Mouse (Mus musculus) retina, postnatal 1 day (tissue): Measurements from ENCODE around the gene Dnlz.

ENCODE experiments used
- DNase-seq: peaks from one replicate; pipeline ENCODE4 v3.0.0-alpha.2; 2012

Gene Dnlz

DNA sequence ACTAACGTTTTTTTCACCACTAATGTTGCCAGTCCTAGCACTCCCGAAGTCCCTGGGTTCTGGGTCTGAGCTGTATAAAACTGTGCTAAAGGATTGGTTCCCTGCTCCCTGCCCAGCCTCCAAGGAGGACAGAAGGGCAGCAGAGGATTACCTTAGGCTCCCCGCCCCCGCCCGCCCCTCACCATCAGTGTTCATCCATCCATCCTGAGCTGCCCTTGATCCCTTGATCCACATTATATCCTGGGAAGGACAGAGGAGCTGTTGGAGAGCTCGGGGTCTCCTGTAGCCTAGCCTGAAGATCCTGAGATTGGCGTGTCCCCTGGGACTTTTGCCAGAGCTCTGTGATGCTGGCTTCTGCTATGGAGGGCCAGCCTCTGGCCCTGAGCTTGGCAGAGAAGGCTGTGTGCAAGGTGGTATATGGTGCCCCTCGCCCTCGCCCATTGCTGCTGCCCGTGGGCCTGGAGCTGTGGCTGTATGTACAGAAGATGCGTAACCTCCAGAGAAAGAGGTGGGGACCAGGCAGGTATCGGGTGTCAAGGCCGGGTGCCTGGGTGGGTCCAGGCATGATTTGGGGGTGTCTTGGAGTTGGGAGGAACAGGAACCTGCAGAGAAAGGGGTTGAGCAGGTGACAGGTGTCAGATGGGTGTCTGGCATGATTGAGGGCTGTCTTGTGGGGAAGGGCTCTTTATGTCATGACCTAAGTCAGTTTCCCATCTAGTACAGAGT, 32.2 kb downstream of the Dnlz start:
- DNase-seq: peak; percentile 69

DNA sequence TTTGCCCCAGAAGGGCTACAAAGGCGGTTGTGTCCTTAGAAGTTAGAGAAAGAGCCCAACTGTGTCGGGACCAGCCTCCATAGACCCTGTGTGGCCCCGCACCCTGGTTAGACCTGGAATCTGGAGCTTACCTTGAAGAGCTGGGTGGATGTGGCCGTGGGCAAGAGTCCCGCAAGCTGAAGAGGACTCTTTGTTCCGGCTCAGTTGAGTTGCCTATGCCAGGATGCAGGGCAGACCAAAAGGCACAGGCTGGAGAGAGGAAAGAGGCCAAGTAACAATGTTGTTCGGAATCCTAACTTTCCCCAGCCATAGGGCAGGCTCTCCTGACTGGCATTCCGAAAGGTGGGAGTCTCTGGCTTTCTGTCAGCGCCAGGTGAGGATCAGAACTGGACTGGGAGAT, 32.8 kb downstream of the Dnlz start:
- DNase-seq: no peak

- no peak for DNase-seq
Observed at GRCm38 (mm10) chr2:26317991-26318672, 33.8 kb downstream of the Dnlz start.

DNA sequence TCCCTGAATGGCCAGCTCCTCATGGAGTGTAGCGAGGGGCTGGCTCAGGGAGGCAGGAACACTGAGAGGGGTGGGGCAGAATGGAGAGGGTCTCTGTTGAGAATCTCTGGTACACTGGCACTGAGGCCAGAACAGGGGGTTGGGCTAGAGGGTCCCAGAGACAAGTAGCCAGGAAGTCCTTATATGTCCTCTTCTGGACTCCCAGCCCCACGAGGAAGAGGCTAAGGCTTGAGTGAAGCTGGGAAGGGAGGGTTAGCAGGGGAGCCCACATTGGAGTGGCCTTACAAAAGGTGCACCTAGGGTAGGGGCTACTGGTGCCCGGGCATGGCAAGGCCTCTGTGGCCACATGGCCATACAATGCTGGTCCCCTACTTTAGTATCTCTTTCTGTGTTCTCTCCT, 34.5 kb downstream of the Dnlz start:
- DNase-seq: no peak

- peak; percentile 43 for DNase-seq
Observed at GRCm38 (mm10) chr2:26316576-26317246, 35.2 kb downstream of the Dnlz start.

DNA sequence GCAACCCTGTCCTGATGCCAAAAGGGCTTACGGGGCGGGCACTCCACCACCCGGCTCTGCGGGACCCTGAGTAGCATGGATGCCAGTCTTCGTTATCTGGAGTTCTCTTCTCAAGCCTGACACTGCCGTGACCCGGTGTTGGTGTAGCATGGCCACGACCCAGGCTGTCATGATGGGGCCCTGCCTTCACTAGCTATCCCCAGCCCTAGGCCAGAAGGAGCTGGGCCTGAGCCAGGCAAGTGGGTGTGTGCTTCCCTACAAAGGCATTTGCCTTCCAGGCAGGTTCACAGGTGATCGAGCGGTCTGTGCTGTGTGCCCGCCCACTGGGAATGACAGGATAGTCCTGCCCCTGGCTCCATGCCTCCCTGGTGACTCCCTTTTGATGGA, 36.0 kb downstream of the Dnlz start:
- DNase-seq: peak; percentile 55

- peak; percentile 92 for DNase-seq
Observed at GRCm38 (mm10) chr2:26315072-26315924, 36.6 kb downstream of the Dnlz start, which contains the start of gene Gpsm1. Gene Gpsm1 (plus strand): TSS chr2:26315515.

DNA sequence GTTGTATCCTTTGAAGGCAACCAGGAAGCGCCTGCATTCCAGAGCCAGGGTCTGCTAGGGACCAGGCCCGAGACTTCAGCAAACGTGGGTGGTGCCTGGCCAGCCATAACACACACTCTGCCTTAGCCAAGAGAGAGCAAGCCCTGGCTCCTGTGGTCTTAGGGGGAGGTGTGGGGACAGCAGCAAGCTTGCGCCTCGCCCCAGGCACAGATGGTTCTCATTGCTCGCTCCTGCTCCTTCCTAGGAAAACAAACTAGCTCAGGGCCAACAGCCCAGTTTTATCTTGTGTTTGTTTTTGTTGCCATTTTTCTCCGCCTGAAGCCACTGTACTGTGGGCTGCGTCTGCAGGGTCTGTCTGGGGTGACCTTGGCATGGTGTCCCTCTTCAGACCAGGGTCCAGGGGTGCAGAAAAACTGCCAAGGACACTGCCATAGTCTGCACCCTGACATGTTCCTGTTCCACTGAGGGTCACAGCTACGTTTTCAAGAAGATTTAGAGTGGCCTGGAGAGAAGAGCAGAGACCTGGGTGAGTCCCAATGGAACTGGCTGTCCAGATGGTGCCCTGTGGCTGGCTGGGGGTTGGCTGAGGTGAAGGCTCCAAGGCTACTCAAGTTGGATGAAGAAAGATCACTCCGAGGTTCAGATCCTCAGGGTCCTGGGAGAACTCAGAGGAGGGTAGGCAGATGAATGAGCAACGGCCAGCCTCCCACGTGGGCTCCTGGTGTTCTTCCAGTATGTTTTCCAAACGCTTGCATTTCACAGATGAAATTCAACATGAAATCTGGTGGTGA, 37.4 kb downstream of the Dnlz start:
- no peak for DNase-seq

DNA sequence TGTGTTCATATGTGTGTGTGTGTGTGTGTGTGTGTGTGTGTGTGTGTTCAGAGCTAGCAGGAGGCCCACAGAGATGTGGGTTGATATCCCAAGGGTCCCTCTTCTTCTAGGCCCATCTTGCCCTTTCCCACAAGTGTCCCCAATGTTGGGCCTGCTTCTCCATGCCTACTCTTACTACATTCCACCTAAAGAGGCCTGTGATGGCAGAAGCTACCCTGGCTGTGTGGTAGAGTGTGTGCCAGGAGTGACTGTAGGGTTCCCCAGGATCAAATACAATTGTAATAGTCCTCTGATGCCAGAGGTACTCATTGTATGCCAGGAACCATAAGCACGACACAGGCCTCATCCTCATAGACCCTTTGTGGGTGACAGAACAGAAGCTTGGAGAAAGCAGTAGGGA, 38.5 kb downstream of the Dnlz start:
- no peak for DNase-seq

DNA sequence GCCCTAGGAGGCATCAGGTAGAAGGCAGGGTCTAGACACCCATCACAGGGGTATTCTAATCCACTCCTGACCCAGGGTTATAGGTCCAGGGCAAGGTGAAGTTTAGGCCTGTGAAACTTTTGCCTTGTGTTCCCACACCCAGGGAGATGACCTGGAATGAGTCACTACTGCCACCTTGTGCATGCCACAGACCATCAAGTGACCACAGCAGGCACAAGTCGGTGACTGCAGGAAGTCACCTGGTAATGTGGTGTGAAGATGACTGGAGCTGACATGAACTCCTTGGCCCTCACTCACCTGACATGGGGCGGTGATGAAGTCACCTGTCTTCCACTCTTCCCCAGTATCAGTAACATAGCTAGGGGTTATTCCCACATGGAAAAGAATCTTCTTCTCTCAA, 39.1 kb downstream of the Dnlz start:
- DNase-seq: no peak

GRCm38 (mm10) chr2:26311936-26312335, 40.0 kb downstream of the Dnlz start:
- no peak for DNase-seq

- DNase-seq: peak; percentile 92
Observed at GRCm38 (mm10) chr2:26309739-26310138, 42.2 kb downstream of the Dnlz start.

DNA sequence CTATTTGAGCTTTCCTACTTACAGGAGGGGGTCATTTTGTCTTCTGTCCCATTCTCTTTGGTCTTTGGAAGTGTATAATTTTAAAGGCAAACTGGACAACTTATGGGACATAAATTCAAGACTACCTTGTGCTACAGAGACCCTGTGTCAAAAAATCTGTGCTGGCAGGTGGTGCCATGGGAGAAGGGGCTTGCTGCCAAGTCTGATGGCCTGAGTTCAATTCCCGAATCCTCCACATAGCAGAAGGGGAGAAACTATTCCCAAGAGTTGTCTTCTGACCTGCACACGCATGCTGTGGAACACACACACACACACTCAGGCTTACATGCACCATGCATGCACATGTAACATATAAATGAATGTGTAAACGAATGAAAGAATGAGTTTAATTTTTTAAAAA, 45.2 kb downstream of the Dnlz start:
- no peak for DNase-seq

GRCm38 (mm10) chr2:26305555-26305954, 46.4 kb downstream of the Dnlz start:
- DNase-seq: no peak

DNA sequence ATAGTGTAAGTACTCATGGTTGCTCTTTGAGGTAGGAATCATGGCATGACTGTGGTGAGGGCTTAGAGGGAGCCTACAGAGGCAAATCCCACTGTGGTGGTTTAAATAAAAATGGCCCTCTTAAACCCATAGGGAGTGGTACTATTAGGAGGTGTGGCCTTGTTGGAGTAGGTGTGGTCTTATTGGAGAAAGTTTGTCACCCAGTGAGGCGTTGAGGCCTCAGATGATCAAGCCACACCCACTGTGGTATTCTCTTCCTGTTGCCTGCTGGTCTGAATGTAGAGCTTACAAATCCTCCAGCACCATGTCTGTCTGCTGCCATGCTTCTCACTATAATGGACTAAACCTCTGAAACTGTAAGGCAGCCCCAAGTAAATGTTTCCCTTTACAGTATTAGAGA, 47.2 kb downstream of the Dnlz start:
- DNase-seq: no peak

- no peak for DNase-seq
Observed at GRCm38 (mm10) chr2:26302005-26302503, 49.9 kb downstream of the Dnlz start.

DNA sequence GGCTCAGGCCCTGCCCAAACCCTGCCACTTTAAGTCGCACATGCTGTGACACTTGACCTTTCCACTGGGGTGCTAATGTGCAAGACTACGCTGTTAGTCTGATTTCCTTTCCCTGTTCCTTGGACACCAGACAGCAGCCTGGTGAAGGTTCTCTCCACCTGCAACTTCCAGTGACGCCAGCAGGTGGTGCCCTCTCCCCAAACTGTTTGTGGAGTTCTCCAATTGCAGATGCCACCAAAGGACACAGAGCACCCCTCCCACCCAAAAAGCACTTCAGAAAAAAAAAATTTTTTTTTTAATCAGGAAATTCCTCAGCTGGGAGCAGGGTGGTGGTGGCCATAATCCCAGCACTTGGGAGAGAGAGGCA, 51.1 kb downstream of the Dnlz start:
- peak; percentile 91 for DNase-seq

DNA sequence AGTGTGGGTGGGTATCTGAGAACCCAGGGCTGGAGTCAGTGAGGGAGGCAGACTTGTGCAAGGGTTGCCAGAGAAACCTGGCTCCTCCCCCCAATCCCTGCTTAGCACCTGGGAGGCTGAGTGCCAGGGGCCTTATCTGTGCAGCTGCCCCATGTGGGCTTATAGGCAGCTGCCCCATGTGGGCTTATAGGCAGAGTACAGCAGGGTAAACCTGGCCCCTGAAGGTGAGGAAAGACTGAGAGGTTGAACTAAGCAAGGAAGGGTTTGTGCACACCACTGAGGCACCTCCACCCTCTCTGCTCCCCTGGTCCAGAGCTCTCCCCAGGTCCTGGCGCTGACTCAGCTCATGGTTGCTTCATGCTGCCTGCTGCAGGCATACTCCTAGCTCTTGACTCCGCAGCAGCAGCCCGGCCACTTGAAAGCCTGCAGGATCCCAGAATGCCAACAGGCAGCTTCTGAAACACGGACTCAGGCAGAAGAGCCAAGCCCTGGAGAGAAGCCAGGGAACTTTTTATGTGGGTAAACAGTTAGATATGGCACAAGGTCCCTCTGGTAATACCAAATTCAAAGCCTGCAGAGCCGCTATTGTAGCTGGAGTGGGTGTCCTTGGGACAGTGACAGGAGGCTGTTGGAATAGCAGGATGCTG, 51.6 kb downstream of the Dnlz start:
- peak; percentile 65 for DNase-seq

GRCm38 (mm10) chr2:26299336-26299735, 52.6 kb downstream of the Dnlz start:
- peak; percentile 68 for DNase-seq

DNA sequence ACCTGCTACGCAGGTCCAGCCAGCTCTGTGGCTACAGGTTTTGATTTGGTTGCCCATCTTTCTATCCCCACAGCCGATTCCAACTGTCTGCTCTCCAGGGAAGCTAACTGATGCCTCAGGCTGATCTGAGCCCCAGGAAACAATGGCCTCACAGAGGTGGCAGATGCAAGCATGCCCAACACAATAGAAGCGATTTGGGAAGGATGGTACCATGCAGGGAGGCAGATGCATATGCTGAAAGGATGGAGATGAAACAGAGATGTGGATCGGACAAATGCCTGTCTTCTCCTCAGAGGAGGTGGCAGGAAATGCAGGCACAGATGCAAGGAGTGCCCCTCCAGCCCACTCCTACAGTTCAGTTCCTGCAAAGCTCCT, 53.1 kb downstream of the Dnlz start:
- DNase-seq: peak; percentile 91

- DNase-seq: peak; percentile 98
Observed at GRCm38 (mm10) chr2:26298208-26298855, 53.6 kb downstream of the Dnlz start.
